Mouse (Mus musculus) hindbrain, embryonic 14.5 days (tissue): Measurements from ENCODE around the gene B3galt6. TPM values are rescaled to one million over a fixed set of nuclear protein-coding genes. Genes with fewer than 3 reads are reported as not detected.
A peak's percentile ranks its signal among the peaks of the same experiment; 100 is the strongest.

Experiments used
- ATAC-seq: fragments of 200-750 bp; cut with Nextera tagmentation; 2 replicates; pipeline ENCODE4 v1.8.0; 2017; ENCODE audit warnings: moderate number of reproducible peaks, mild to moderate bottlenecking, moderate TSS enrichment, moderate library complexity; ENCODE audit not compliant: low FRiP score
- DNase-seq: peaks from one replicate; pipeline ENCODE4 v3.0.0-alpha.2; 2015; ENCODE audit warnings: low spot score
- H3K27ac ChIP-seq: fragments of 300-500 bp; sonication (generic); 2 replicates; pipeline ENCODE4 v1.5.1; 2014; ENCODE audit warnings: mild to moderate bottlenecking, moderate library complexity
- H3K27me3 ChIP-seq: fragments of 300-500 bp; sonication (generic); 2 replicates; pipeline ENCODE4 v1.6.1; 2014; ENCODE audit warnings: mild to moderate bottlenecking, low read length, mixed read lengths; ENCODE audit not compliant: control insufficient read depth, insufficient read depth
- H3K36me3 ChIP-seq: fragments of 300-500 bp; sonication (generic); replicated peaks from 2 replicates; pipeline ENCODE4 v1.6.1; 2014; ENCODE audit not compliant: control insufficient read depth, insufficient read depth
- H3K4me1 ChIP-seq: fragments of 300-500 bp; sonication (generic); replicated peaks from 2 replicates; pipeline ENCODE4 v1.6.1; 2014; ENCODE audit warnings: antibody characterized with exemption, low read length, mixed read lengths; ENCODE audit not compliant: control insufficient read depth, insufficient read depth
- H3K4me2 ChIP-seq: fragments of 300-500 bp; sonication (generic); replicated peaks from 2 replicates; pipeline ENCODE4 v1.6.1; 2014; ENCODE audit warnings: mild to moderate bottlenecking, moderate library complexity
- H3K4me3 ChIP-seq: fragments of 300-500 bp; sonication (generic); replicated peaks from 2 replicates; pipeline ENCODE4 v1.5.1; 2014; ENCODE audit warnings: mild to moderate bottlenecking, low read length
- H3K9ac ChIP-seq: fragments of 300-500 bp; sonication (generic); 2 replicates; pipeline ENCODE4 v1.6.1; 2014
- H3K9me3 ChIP-seq: fragments of 300-500 bp; sonication (generic); 2 replicates; pipeline ENCODE4 v1.6.1; 2016; ENCODE audit warnings: low read length; ENCODE audit not compliant: control insufficient read depth
- WGBS: fragments of 180-500 bp; shearing (Covaris S2); extraction: QIAGEN DNeasy Blood & Tissue Kit; methylation state at CpG from one replicate; pipeline ENCODE4 v1.1.7; 2014; 5-methylcytosine and 5-hydroxymethylcytosine counted together
- polyA plus RNA-seq: library from polyadenylated mRNA; unstranded; fragments of >200 nt; fragmentation: Nextera tagmentation; extraction: Ambion mirVana; gene quantifications from 2 replicates; pipeline ENCODE4 v1.2.1, GENCODE M21; 2014

Gene B3galt6
- polyA plus RNA-seq, 1 experiment from 2014 or later = 38.4 TPM

GRCm38 (mm10) chr4:155993606-155994005, 1.2 kb upstream of the B3galt6 start:
- DNase-seq (no peak), ATAC-seq (no peak)
- Histone ChIP-seq H3K9me3 (no peaks in the 10 kb centered on the region), H3K36me3 (peaks cover 28% of the 10 kb centered on the region), H3K4me2 (peak overlapping the region; percentile 84), H3K9ac (peak overlapping the region; percentile 91), H3K4me1 (peaks cover 28% of the 10 kb centered on the region), H3K27ac (peak overlapping the region; percentile 97), H3K4me3 (peak overlapping the region; percentile 94), H3K27me3 (no peaks in the 10 kb centered on the region)
- 4% methylated on average over 15 of the region's 15 CpGs for WGBS

GRCm38 (mm10) chr4:155992906-155993547, 578 bp upstream of the B3galt6 start:
- Histone ChIP-seq H3K4me2 (peak overlapping the region; percentile 84), H3K4me3 (peak overlapping the region; percentile 94), H3K4me1 (peaks cover 28% of the 10 kb centered on the region), H3K9me3 (no peaks in the 10 kb centered on the region), H3K9ac (peak overlapping the region; percentile 91), H3K27me3 (no peaks in the 10 kb centered on the region), H3K27ac (peak overlapping the region; percentile 97), H3K36me3 (peaks cover 23% of the 10 kb centered on the region)
- under 1% methylated on average over 70 of the region's 70 CpGs for WGBS
- peak; percentile 85 for ATAC-seq
- DNase-seq = peak; percentile 97

GRCm38 (mm10) chr4:155991908-155992230, 580 bp downstream of the B3galt6 start:
- H3K27ac ChIP-seq = peak overlapping the region; percentile 94
- no peak for DNase-seq
- peaks cover 12% of the 10 kb centered on the region; the same call in 1 of the 2 replicates for H3K36me3 ChIP-seq
- H3K27me3 ChIP-seq = no peaks in the 10 kb centered on the region
- no peaks in the 10 kb centered on the region for H3K9me3 ChIP-seq
- peaks cover 28% of the 10 kb centered on the region for H3K4me1 ChIP-seq
- peak overlapping the region; percentile 92 for H3K4me2 ChIP-seq
- 30% methylated on average over 37 of the region's 37 CpGs for WGBS
- H3K9ac ChIP-seq = peak overlapping the region; percentile 79
- H3K4me3 ChIP-seq = peak overlapping the region; percentile 51
- 0 out of 2 replicates have a peak, but pooled peaks have one; percentile 5 for ATAC-seq

- no peak for ATAC-seq
- Histone ChIP-seq H3K4me3 (peak overlapping the region; percentile 51), H3K27me3 (no peaks in the 10 kb centered on the region), H3K36me3 (peaks cover 7% of the 10 kb centered on the region; the same call in 1 of the 2 replicates), H3K9me3 (no peaks in the 10 kb centered on the region), H3K9ac (peak overlapping the region; percentile 79), H3K4me2 (peak overlapping the region; percentile 92), H3K27ac (peak overlapping the region; percentile 94), H3K4me1 (peaks cover 28% of the 10 kb centered on the region)
- DNase-seq = no peak
- WGBS = 90% methylated on average over 22 of the region's 22 CpGs
These were observed 1.1 kb downstream of the B3galt6 start for GRCm38 (mm10) chr4:155991211-155991907.

GRCm38 (mm10) chr4:155983788-155984187, 8.7 kb downstream of the B3galt6 start:
- no peak for ATAC-seq
- no peak overlapping the region for H3K4me2 ChIP-seq
- DNase-seq = no peak
- no peak overlapping the region for H3K27ac ChIP-seq
- no peaks in the 10 kb centered on the region for H3K4me1 ChIP-seq
- H3K4me3 ChIP-seq = no peak overlapping the region
- no peak overlapping the region for H3K9ac ChIP-seq
- H3K36me3 ChIP-seq = no peaks in the 10 kb centered on the region
- H3K27me3 ChIP-seq = no peaks in the 10 kb centered on the region
- WGBS = 5% methylated on average over 2 of the region's 2 CpGs
- H3K9me3 ChIP-seq = no peaks in the 10 kb centered on the region

- ATAC-seq (no peak), DNase-seq (no peak)
- Histone ChIP-seq H3K9me3 (no peaks in the 10 kb centered on the region), H3K9ac (no peak overlapping the region), H3K27me3 (no peaks in the 10 kb centered on the region), H3K4me1 (no peaks in the 10 kb centered on the region), H3K4me2 (no peak overlapping the region), H3K27ac (no peak overlapping the region), H3K36me3 (no peaks in the 10 kb centered on the region), H3K4me3 (no peak overlapping the region)
- 82% methylated on average over 12 of the region's 12 CpGs for WGBS
These were observed 10.9 kb downstream of the B3galt6 start for GRCm38 (mm10) chr4:155981436-155982082.

- H3K9me3 ChIP-seq = no peaks in the 10 kb centered on the region
- H3K4me2 ChIP-seq = no peak overlapping the region
- H3K36me3 ChIP-seq = no peaks in the 10 kb centered on the region
- H3K9ac ChIP-seq = no peak overlapping the region
- DNase-seq (no peak), ATAC-seq (no peak)
- no peaks in the 10 kb centered on the region for H3K4me1 ChIP-seq
- 85% methylated on average over 2 of the region's 2 CpGs for WGBS
- no peaks in the 10 kb centered on the region for H3K27me3 ChIP-seq
- H3K27ac ChIP-seq = no peak overlapping the region
- H3K4me3 ChIP-seq = no peak overlapping the region
These were observed 19.2 kb downstream of the B3galt6 start for GRCm38 (mm10) chr4:155973239-155973638.

GRCm38 (mm10) chr4:155972651-155973050, 19.8 kb downstream of the B3galt6 start:
- H3K36me3 ChIP-seq = no peaks in the 10 kb centered on the region
- no peak for ATAC-seq
- no peak overlapping the region for H3K9ac ChIP-seq
- H3K9me3 ChIP-seq = no peaks in the 10 kb centered on the region
- no peaks in the 10 kb centered on the region for H3K4me1 ChIP-seq
- no peaks in the 10 kb centered on the region for H3K27me3 ChIP-seq
- DNase-seq = no peak
- H3K4me2 ChIP-seq = no peak overlapping the region
- 57% methylated on average over 6 of the region's 6 CpGs for WGBS
- no peak overlapping the region for H3K27ac ChIP-seq
- no peak overlapping the region for H3K4me3 ChIP-seq

DNA sequence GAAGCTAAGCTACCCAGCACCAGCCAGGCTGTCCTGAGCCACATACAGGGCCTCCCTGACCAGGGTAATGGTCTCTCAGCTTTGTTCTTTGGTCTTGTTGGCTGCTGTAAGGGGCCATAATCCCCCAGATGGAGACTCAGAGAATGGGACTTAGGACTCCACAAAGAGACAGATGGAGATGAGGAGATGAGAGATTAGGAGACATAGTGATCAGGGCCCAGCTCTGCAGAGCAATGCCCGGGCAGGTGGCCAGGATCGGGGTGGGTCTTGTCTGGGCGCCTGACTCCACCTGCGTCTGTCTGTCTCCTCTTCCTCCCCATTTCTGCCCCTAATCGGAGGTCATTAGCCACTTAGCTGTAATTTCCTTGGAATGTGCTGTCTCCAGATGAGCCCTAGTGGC, 22.2 kb downstream of the B3galt6 start:
- Histone ChIP-seq H3K9ac (no peak overlapping the region), H3K36me3 (peaks cover 18% of the 10 kb centered on the region), H3K4me3 (no peak overlapping the region), H3K4me1 (no peaks in the 10 kb centered on the region), H3K27me3 (no peaks in the 10 kb centered on the region), H3K27ac (no peak overlapping the region), H3K9me3 (no peaks in the 10 kb centered on the region), H3K4me2 (no peak overlapping the region)
- DNase-seq = no peak
- 92% methylated on average over 5 of the region's 5 CpGs for WGBS
- no peak for ATAC-seq
